Mouse (Mus musculus) heart, adult 2 months (tissue): ENCODE data around the gene Tmem209. TPM values are rescaled to one million over a fixed set of nuclear protein-coding genes. Genes with fewer than 3 reads are reported as not detected.
A peak's percentile ranks its signal among the peaks of the same experiment; 100 is the strongest.

ENCODE experiments used
- DNase-seq, 2 experiments: peaks; one replicate each; pipeline ENCODE4 v3.0.0; 2021
- H3K27ac ChIP-seq: fragments of 200-600 bp; 2 replicates; pipeline ENCODE4 v1.8.1; 2022
- H3K27me3 ChIP-seq: fragments of 200-500 bp; 2 replicates; pipeline ENCODE4 v1.6.1; 2012; ENCODE audit warnings: mild to moderate bottlenecking, low read length, inconsistent platforms, mixed read lengths; ENCODE audit not compliant: control insufficient read depth, insufficient read depth
- H3K36me3 ChIP-seq: fragments of 200-500 bp; 2 replicates; pipeline ENCODE4 v1.6.1; 2012; ENCODE audit warnings: low read length, inconsistent platforms; ENCODE audit not compliant: control insufficient read depth, insufficient read depth
- H3K4me1 ChIP-seq: fragments of 200-500 bp; 2 replicates; pipeline ENCODE4 v1.6.1; 2011; ENCODE audit warnings: low read length; ENCODE audit not compliant: control insufficient read depth, insufficient read depth
- H3K4me3 ChIP-seq: fragments of 200-600 bp; 2 replicates; pipeline ENCODE4 v1.8.1; 2022
- H3K79me2 ChIP-seq: fragments of 200-500 bp; replicated peaks from 2 replicates; pipeline ENCODE4 v1.6.1; 2012; ENCODE audit warnings: mild to moderate bottlenecking, inconsistent platforms, low read length, moderate library complexity, mixed read lengths; ENCODE audit not compliant: control insufficient read depth, insufficient read depth
- H3K9ac ChIP-seq: fragments of 200-500 bp; 2 replicates; pipeline ENCODE4 v1.6.1; 2012; ENCODE audit warnings: low read depth, mild to moderate bottlenecking, control low read depth, inconsistent platforms, low read length, mixed read lengths
- CTCF ChIP-seq: fragments of 200-600 bp; IDR thresholded peaks from 2 replicates; pipeline ENCODE4 v1.8.1; 2022; ENCODE audit warnings: antibody characterized with exemption, mild to moderate bottlenecking, moderate library complexity
- EP300 ChIP-seq: fragments of 200-500 bp; IDR thresholded peaks from 2 replicates; pipeline ENCODE4 v1.6.1; 2011; ENCODE audit warnings: low read depth, low read length, control low read depth; ENCODE audit not compliant: insufficient read depth
- POLR2A ChIP-seq: fragments of 200-500 bp; IDR thresholded peaks from 2 replicates; pipeline ENCODE4 v1.6.1; 2011; ENCODE audit warnings: mild to moderate bottlenecking, low read depth, low read length, control low read depth; ENCODE audit not compliant: insufficient read depth
- WGBS: fragments of 180-500 bp; shearing (Covaris S2); methylation state at CpG from one replicate; pipeline ENCODE4 v1.1.7; 2018; 5-methylcytosine and 5-hydroxymethylcytosine counted together
- intact Hi-C: fragments of 180-260 bp; cut with DNase I; formaldehyde crosslinking; loops from one replicate; pipeline ENCODE4 v1.15.1; 2025
- polyA plus RNA-seq: library from polyadenylated mRNA; depleted of rRNA; stranded (reverse); fragments of >200 nt; gene quantifications from 2 replicates; pipeline ENCODE4 v1.2.3, GENCODE M21; 2012
- total RNA-seq, 2 experiments: library from RNA; stranded (reverse); gene quantifications; 2 replicates each; pipeline ENCODE4 v1.2.3; 2021

Tmem209 gene
- total and polyA plus RNA-seq, 3 experiments, result 6.3 to 15.9 (median 7.5) TPM

GRCm38 (mm10) chr6:30526586-30527515 is 17.3 kb upstream of the Tmem209 start:
- H3K27ac ChIP-seq, result no peak overlapping the region; the same call in none of the 2 replicates
- H3K27me3 ChIP-seq, result no peaks in the 10 kb centered on the region
- H3K4me1 ChIP-seq, result peaks cover 2% of the 10 kb centered on the region
- no peak for TF ChIP-seq EP300
- WGBS, result 39% methylated on average over 19 of the region's 19 CpGs
- H3K9ac ChIP-seq, result peak overlapping the region; percentile 25; the same call in 1 of the 2 replicates
- H3K36me3 ChIP-seq, result no peaks in the 10 kb centered on the region; the same call in 1 of the 2 replicates
- intact Hi-C loops, result no loop called here
- H3K79me2 ChIP-seq, result no peaks in the 10 kb centered on the region
- DNase-seq, result no peak
- no peak overlapping the region for H3K4me3 ChIP-seq

- Histone ChIP-seq H3K79me2 (no peaks in the 10 kb centered on the region), H3K27me3 (no peaks in the 10 kb centered on the region), H3K36me3 (no peaks in the 10 kb centered on the region; the same call in 1 of the 2 replicates), H3K4me1 (peaks cover 2% of the 10 kb centered on the region), H3K4me3 (no peak overlapping the region), H3K9ac (no peak overlapping the region), H3K27ac (no peak overlapping the region)
- DNase-seq, result no peak
- 71% methylated on average over 7 of the region's 7 CpGs for WGBS
- TF ChIP-seq EP300, result no peak
- no peak for TF ChIP-seq CTCF
- TF ChIP-seq POLR2A, result no peak
- intact Hi-C loops, result no loop called here
Measured at GRCm38 (mm10) chr6:30525456-30526332, 16.1 kb upstream of the Tmem209 start.

GRCm38 (mm10) chr6:30520400-30520799 is 10.8 kb upstream of the Tmem209 start:
- H3K9ac ChIP-seq, result no peak overlapping the region

DNA sequence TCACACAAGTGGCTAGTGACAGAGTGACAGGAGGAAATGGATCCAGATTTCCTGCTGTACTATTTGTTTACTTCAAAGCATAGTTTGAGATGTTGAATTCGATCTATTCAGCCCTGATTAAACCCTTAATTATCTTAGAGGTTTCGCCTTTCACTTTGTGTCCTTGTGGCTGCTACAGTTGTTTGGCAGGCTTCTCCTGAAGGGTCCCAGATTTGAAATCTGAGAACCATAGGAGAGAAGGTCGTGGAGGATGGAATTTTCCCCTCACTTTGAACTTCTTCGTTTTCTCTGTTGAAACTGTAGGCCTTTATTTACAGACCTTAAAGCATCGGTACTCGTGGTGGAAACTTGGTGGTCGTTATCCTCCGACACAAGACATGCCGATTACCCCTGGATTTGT is 4.7 kb upstream of the Tmem209 start:
- intact Hi-C loops, result no loop called here
- H3K4me3 ChIP-seq, result no peak overlapping the region
- no peak for DNase-seq
- H3K4me1 ChIP-seq, result no peaks in the 10 kb centered on the region
- H3K79me2 ChIP-seq, result no peaks in the 10 kb centered on the region
- no peaks in the 10 kb centered on the region for H3K27me3 ChIP-seq
- 44% methylated on average over 9 of the region's 9 CpGs for WGBS
- TF ChIP-seq CTCF (no peak), EP300 (no peak), POLR2A (no peak)
- no peaks in the 10 kb centered on the region for H3K36me3 ChIP-seq
- no peak overlapping the region for H3K9ac ChIP-seq
- no peak overlapping the region for H3K27ac ChIP-seq

More at GRCm38 (mm10) chr6:30520400-30520799, 10.8 kb upstream of the Tmem209 start:
- no peak overlapping the region for H3K4me3 ChIP-seq
- no peaks in the 10 kb centered on the region for H3K4me1 ChIP-seq
- H3K79me2 ChIP-seq, result no peaks in the 10 kb centered on the region
- H3K27me3 ChIP-seq, result no peaks in the 10 kb centered on the region
- no peak overlapping the region for H3K27ac ChIP-seq
- intact Hi-C loops, result no loop called here
- no peak for DNase-seq
- TF ChIP-seq CTCF (0 out of 2 replicates have a peak, but pooled peaks have one; percentile 4), POLR2A (no peak), EP300 (no peak)
- WGBS, result 70% methylated on average over 11 of the region's 11 CpGs
- no peaks in the 10 kb centered on the region for H3K36me3 ChIP-seq

- no peak overlapping the region for H3K4me3 ChIP-seq
- TF ChIP-seq CTCF (no peak), POLR2A (no peak), EP300 (no peak)
- intact Hi-C loops, result no loop called here
Measured at GRCm38 (mm10) chr6:30510291-30510690, 708 bp upstream of the Tmem209 start.

GRCm38 (mm10) chr6:30508824-30509223 is 759 bp downstream of the Tmem209 start:
- Histone ChIP-seq H3K27me3 (no peaks in the 10 kb centered on the region), H3K4me3 (peak overlapping the region; percentile 71), H3K36me3 (no peaks in the 10 kb centered on the region), H3K79me2 (no peaks in the 10 kb centered on the region), H3K9ac (peak overlapping the region; percentile 74), H3K27ac (peak overlapping the region; percentile 85), H3K4me1 (no peaks in the 10 kb centered on the region)
- 14% methylated on average over 2 of the region's 2 CpGs for WGBS
- DNase-seq, result no peak
- intact Hi-C loops, result no loop called here
- TF ChIP-seq CTCF (no peak), POLR2A (no peak), EP300 (no peak)

More at GRCm38 (mm10) chr6:30510291-30510690, 708 bp upstream of the Tmem209 start:
- H3K27ac ChIP-seq, result peak overlapping the region; percentile 88
- WGBS, result 69% methylated on average over 5 of the region's 5 CpGs
- H3K79me2 ChIP-seq, result no peaks in the 10 kb centered on the region
- H3K9ac ChIP-seq, result no peak overlapping the region
- H3K4me1 ChIP-seq, result no peaks in the 10 kb centered on the region
- no peaks in the 10 kb centered on the region for H3K27me3 ChIP-seq
- peak in 1 of 2 experiments; percentile 28 for DNase-seq
- H3K36me3 ChIP-seq, result no peaks in the 10 kb centered on the region
